Mouse (Mus musculus): Measurements from ENCODE around the gene Aldh3a1. TPM values are rescaled to one million over a fixed set of nuclear protein-coding genes. Genes with fewer than 3 reads are reported as not detected.

Gene Aldh3a1
- polyA plus RNA-seq (2014; fragmentation: Illumina TruSeq; extraction: RNeasy Lipid Tissue Mini Kit (QIAGEN cat#74804); ENCODE audit: low read depth, low replicate concordance), result not detected

DNA sequence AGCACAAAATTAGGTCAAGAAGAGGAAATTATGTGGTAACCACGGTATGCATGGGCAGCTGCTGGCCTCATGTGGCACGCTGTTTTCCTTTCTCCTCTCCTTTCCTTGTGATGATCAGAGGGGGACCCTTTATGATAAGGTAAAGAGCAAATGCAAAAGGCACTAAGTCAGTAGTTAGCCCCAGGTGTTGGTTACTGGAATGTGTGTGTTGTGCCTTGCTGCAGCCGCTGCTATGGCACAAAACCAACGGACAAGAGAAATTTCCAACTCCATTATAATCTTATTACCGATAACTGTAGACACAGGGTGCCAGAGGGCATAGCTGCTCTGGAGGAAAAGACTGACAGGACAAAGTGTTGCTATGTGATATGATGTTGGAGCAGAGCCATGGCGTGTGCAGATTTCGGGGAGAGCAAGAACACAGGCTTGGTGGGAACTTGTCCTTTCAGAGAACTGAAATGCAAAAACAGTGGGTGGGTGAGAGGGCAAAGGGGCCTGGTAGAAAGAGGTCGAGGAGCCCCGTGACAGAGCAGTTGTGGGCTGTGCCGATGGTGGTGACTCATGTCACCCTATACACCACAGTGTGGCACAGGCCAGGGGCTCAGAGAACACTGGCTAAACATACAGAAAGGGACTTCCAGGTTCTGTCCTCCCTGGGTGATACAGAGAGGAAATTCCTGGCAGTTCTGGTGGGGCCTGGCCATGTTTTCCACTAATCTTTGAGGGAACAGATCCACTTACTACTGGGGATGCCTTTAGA is at the start of gene Aldh3a1:
Gene Aldh3a1, plus strand, starts transcription at position 51 of the 760 bp plus-strand sequence.

DNA sequence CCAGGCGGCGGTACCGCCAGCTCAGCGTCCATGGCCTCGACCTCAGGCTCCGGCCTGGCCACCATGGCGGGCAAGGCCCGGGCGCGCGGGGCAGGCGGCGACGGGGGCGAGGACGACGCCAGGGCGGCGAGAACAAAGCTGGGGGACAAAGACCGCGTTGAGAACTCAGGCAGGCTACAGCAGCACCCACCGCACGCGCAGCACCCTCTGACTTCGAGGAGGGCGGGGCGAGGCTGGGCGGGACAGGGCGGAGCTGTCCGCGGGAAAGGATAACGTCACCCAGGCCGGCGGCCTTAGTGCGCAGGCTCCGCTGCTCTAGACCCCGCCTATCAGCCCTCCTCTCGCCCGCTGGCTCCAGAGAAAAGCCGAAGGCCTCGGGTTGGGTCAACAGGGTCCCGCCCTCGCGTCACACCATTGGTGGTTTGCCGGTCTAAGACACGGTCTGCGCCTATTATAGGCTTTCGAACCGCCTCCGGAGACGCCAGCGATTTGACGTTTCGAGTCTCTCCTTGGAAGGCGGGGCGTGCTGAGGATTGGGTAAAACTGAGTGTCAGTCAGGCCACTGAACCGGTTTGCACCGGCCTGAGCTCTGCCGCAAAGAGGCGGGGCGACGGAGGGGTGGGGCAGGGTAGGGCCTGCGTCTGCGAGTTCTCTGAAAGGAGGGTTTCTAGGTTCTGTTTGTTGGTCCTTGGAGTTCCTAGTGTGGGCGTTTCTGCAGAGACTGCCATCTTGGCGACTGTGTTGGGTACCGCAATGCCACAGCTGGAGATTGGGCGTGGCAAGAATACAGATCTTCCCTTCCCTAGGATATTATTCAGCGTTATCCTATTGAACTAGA is 32.3 kb upstream of the Aldh3a1 start, which contains the start of gene Usp22:
Gene Usp22, minus strand, starts transcription at position 235 of the 838 bp plus-strand sequence.

DNA sequence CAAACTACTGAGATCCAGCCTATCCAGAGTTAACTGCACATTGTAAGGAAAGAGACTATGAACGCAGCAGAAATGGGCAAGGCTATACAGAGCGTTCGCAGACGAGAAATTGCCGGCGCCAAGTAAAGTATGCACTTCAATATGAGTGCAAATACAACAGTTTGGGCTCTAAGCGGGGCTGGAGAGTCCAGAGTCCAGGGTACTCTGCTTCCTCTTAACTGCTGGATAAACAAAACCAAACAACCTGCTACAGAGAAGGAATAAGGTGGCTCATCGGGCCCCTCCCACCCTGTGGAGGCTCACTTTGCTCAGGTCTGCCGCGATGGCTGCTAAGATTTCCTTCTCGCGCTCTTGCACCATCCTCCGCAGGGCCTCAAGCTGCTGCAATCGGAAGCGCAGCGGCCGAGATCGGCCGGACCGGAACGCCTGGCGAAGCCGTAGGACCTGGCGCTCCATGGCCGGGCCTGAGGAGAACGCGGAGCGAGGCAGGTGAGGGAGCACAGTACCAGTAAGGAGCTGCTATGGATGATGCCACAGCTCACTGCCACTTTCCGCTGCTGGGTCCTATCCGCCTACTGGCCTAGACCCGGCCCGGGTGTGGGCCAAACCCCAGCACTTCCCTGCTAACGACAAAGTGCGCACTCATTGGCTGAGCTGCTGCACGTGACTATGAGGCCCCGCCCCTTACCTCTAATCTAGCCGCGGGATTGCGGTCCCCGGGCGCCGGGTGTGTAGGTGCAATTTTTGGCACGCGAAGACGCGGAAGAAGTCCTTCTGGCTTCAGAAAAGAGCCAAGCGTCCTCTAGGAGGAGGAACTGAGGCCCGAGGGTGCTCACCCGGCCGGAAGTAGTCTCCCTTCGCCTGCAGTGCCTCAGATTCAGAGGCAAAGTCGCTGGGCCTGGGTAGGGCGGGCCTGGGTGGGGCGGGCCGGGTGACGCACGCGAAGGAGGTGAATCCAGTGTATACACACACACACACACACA is 59.5 kb downstream of the Aldh3a1 start, which contains the start of gene Aldh3a2:
Gene Aldh3a2, minus strand, starts transcription at position 914 of the 983 bp plus-strand sequence.

Other genes starting within 250 kb of the Aldh3a1 start
- gene Kcnj12, start 185.0 kb upstream of the Aldh3a1 start, polyA plus RNA-seq (2014; fragmentation: Illumina TruSeq; extraction: RNeasy Lipid Tissue Mini Kit (QIAGEN cat#74804); ENCODE audit: low read depth, low replicate concordance), result 0.32 TPM
- gene Tnfrsf13b, start 80.8 kb upstream of the Aldh3a1 start, polyA plus RNA-seq (2014; fragmentation: Illumina TruSeq; extraction: RNeasy Lipid Tissue Mini Kit (QIAGEN cat#74804); ENCODE audit: low read depth, low replicate concordance), result 0.28 TPM
- 12.8 TPM for gene Usp22, start 32.5 kb upstream of the Aldh3a1 start, polyA plus RNA-seq (2014; fragmentation: Illumina TruSeq; extraction: RNeasy Lipid Tissue Mini Kit (QIAGEN cat#74804); ENCODE audit: low read depth, low replicate concordance)
- gene Aldh3a2, start 59.9 kb downstream of the Aldh3a1 start, polyA plus RNA-seq (2014; fragmentation: Illumina TruSeq; extraction: RNeasy Lipid Tissue Mini Kit (QIAGEN cat#74804); ENCODE audit: low read depth, low replicate concordance), result 108 TPM
- gene Slc47a2, start 135.3 kb downstream of the Aldh3a1 start, polyA plus RNA-seq (2014; fragmentation: Illumina TruSeq; extraction: RNeasy Lipid Tissue Mini Kit (QIAGEN cat#74804); ENCODE audit: low read depth, low replicate concordance), result not detected
- 445 TPM for gene Slc47a1, start 170.8 kb downstream of the Aldh3a1 start, polyA plus RNA-seq (2014; fragmentation: Illumina TruSeq; extraction: RNeasy Lipid Tissue Mini Kit (QIAGEN cat#74804); ENCODE audit: low read depth, low replicate concordance)
- not detected for gene Rnf112, start 246.6 kb downstream of the Aldh3a1 start, polyA plus RNA-seq (2014; fragmentation: Illumina TruSeq; extraction: RNeasy Lipid Tissue Mini Kit (QIAGEN cat#74804); ENCODE audit: low read depth, low replicate concordance)